Mouse (Mus musculus) right cerebral cortex, postnatal 10 days (tissue): ENCODE measurements around the gene Tnrc6c.

ENCODE experiments used
- DNase-seq, 2 experiments: peaks; one replicate each; pipeline ENCODE4 v3.0.0; 2021; ENCODE audit warnings: low spot score in 2 of 2

Tnrc6c gene

GRCm38 (mm10) chr11:117790286-117790685 lies 136.2 kb downstream of the Tnrc6c start:
- peak in 1 of 2 experiments; percentile 74 for DNase-seq

- no peak for DNase-seq
Observed at GRCm38 (mm10) chr11:117790703-117791440, 136.8 kb downstream of the Tnrc6c start.

- DNase-seq = no peak
Observed at GRCm38 (mm10) chr11:117791441-117791761, 137.3 kb downstream of the Tnrc6c start.

GRCm38 (mm10) chr11:117792281-117792888 lies 138.3 kb downstream of the Tnrc6c start:
- no peak for DNase-seq

GRCm38 (mm10) chr11:117794035-117794551 lies 140.0 kb downstream of the Tnrc6c start:
- no peak for DNase-seq

GRCm38 (mm10) chr11:117796954-117797353 lies 142.9 kb downstream of the Tnrc6c start:
- DNase-seq = no peak

- no peak for DNase-seq
Observed at GRCm38 (mm10) chr11:117797511-117798159, 143.5 kb downstream of the Tnrc6c start, which contains the start of gene 6030468B19Rik. Gene 6030468B19Rik (plus strand): TSS chr11:117797660.

- no peak for DNase-seq
Observed at GRCm38 (mm10) chr11:117798160-117798541, 144.1 kb downstream of the Tnrc6c start.

- DNase-seq = no peak
Observed at GRCm38 (mm10) chr11:117799174-117799573, 145.1 kb downstream of the Tnrc6c start.

GRCm38 (mm10) chr11:117800038-117800437 lies 145.9 kb downstream of the Tnrc6c start:
- no peak for DNase-seq

- DNase-seq = no peak
Observed at GRCm38 (mm10) chr11:117801650-117802049, 147.6 kb downstream of the Tnrc6c start.

GRCm38 (mm10) chr11:117803166-117803688 lies 149.1 kb downstream of the Tnrc6c start:
- DNase-seq = no peak

- DNase-seq = no peak
Observed at GRCm38 (mm10) chr11:117806781-117807180, 152.7 kb downstream of the Tnrc6c start.

- DNase-seq = peak; percentile 50 to 74
Observed at GRCm38 (mm10) chr11:117809407-117810311, 155.6 kb downstream of the Tnrc6c start, which contains the start of the genes Gm20708 and Syngr2. Gene Gm20708 (plus strand): TSS chr11:117809668. Gene Syngr2 (plus strand): TSS chr11:117809668.

- DNase-seq = peak; percentile 79 to 82
Observed at GRCm38 (mm10) chr11:117810401-117811046, 156.4 kb downstream of the Tnrc6c start.
